Mouse (Mus musculus) thymus, adult 2 months (tissue): Measurements from ENCODE around the gene Nav3. TPM values are rescaled to one million over a fixed set of nuclear protein-coding genes. Genes with fewer than 3 reads are reported as not detected.
"Not testable (repeated sequence)": the region's sequence is repeated elsewhere in the genome, so short reads cannot be mapped to it uniquely, and the experiment has no call there.

Experiments used
- DNase-seq: peaks from one replicate; pipeline ENCODE4 v3.0.0; 2021
- H3K27ac ChIP-seq: fragments of 200-500 bp; 2 replicates; pipeline ENCODE4 v1.5.1; 2012; ENCODE audit warnings: low read length, control low read depth; ENCODE audit not compliant: control insufficient read depth, insufficient read depth
- H3K27me3 ChIP-seq: fragments of 200-500 bp; 2 replicates; pipeline ENCODE4 v1.6.1; 2012; ENCODE audit warnings: mild to moderate bottlenecking, low read length, moderate library complexity, mixed read lengths; ENCODE audit not compliant: control insufficient read depth, insufficient read depth
- H3K36me3 ChIP-seq: fragments of 200-500 bp; 2 replicates; pipeline ENCODE4 v1.6.1; 2012; ENCODE audit warnings: mild to moderate bottlenecking, low read length, moderate library complexity; ENCODE audit not compliant: control insufficient read depth, insufficient read depth
- H3K4me1 ChIP-seq: fragments of 200-500 bp; replicated peaks from 2 replicates; pipeline ENCODE4 v1.6.1; 2012; ENCODE audit warnings: low read length; ENCODE audit not compliant: control insufficient read depth, insufficient read depth
- H3K4me3 ChIP-seq: fragments of 200-500 bp; 2 replicates; pipeline ENCODE4 v1.5.1; 2012; ENCODE audit warnings: mild to moderate bottlenecking, low read length, control low read depth, moderate library complexity; ENCODE audit not compliant: control insufficient read depth, insufficient read depth
- CTCF ChIP-seq: fragments of 200-500 bp; IDR thresholded peaks from 2 replicates; pipeline ENCODE4 v1.5.1; 2012; ENCODE audit warnings: mild to moderate bottlenecking, control low read depth, low read length, moderate library complexity, borderline replicate concordance; ENCODE audit not compliant: control insufficient read depth, poor library complexity, insufficient read depth; ENCODE audit errors: extremely low read depth
- POLR2A ChIP-seq: fragments of 200-500 bp; IDR thresholded peaks from 2 replicates; pipeline ENCODE4 v1.6.1; 2012; ENCODE audit warnings: mild to moderate bottlenecking, low read length, control low read depth, moderate library complexity; ENCODE audit not compliant: control insufficient read depth, poor library complexity, insufficient read depth; ENCODE audit errors: extremely low read depth
- WGBS: fragments of 180-500 bp; shearing (Covaris S2); methylation state at CpG from one replicate; pipeline ENCODE4 v1.1.7; 2018; 5-methylcytosine and 5-hydroxymethylcytosine counted together
- polyA plus RNA-seq: library from polyadenylated mRNA; depleted of rRNA; stranded (reverse); fragments of >200 nt; gene quantifications from 2 replicates; pipeline ENCODE4 v1.2.3, GENCODE M21; 2012

The Nav3 gene
- polyA plus RNA-seq, 1 experiment: 0.46 TPM

GRCm38 (mm10) chr10:110386476-110387197, 69.4 kb downstream of the Nav3 start:
- no peaks in the 10 kb centered on the region for H3K36me3 ChIP-seq
- DNase-seq: no peak
- H3K4me3 ChIP-seq: no peak overlapping the region
- H3K27me3 ChIP-seq: no peaks in the 10 kb centered on the region
- H3K27ac ChIP-seq: no peak overlapping the region
- TF ChIP-seq CTCF (no peak), POLR2A (no peak)
- H3K4me1 ChIP-seq: no peaks in the 10 kb centered on the region
- WGBS: 95% methylated on average over 6 of the region's 6 CpGs

- not testable (repeated sequence) for H3K4me1 ChIP-seq, H3K4me3 ChIP-seq, H3K36me3 ChIP-seq, H3K27ac ChIP-seq, DNase-seq, H3K27me3 ChIP-seq
- WGBS: 97% methylated on average over 5 of the region's 5 CpGs
Measured at GRCm38 (mm10) chr10:110383506-110384229, 72.3 kb downstream of the Nav3 start.

GRCm38 (mm10) chr10:110380792-110381191, 75.2 kb downstream of the Nav3 start:
- WGBS: 95% methylated on average over 2 of the region's 2 CpGs

GRCm38 (mm10) chr10:110372724-110373455, 83.1 kb downstream of the Nav3 start:
- TF ChIP-seq POLR2A (no peak), CTCF (no peak)
- Histone ChIP-seq H3K36me3 (no peaks in the 10 kb centered on the region), H3K27ac (no peak overlapping the region), H3K27me3 (no peaks in the 10 kb centered on the region), H3K4me1 (no peaks in the 10 kb centered on the region), H3K4me3 (no peak overlapping the region)
- no peak for DNase-seq
- 76% methylated on average over 11 of the region's 11 CpGs for WGBS

More at GRCm38 (mm10) chr10:110380792-110381191, 75.2 kb downstream of the Nav3 start:
- no peak overlapping the region for H3K4me3 ChIP-seq
- TF ChIP-seq CTCF: no peak
- no peak for DNase-seq
- no peaks in the 10 kb centered on the region for H3K4me1 ChIP-seq
- no peak overlapping the region for H3K27ac ChIP-seq
- no peaks in the 10 kb centered on the region for H3K36me3 ChIP-seq
- no peaks in the 10 kb centered on the region for H3K27me3 ChIP-seq

- H3K27ac ChIP-seq: no peak overlapping the region
- H3K4me1 ChIP-seq: no peaks in the 10 kb centered on the region
- no peak for TF ChIP-seq CTCF
- no peak for TF ChIP-seq POLR2A
- H3K36me3 ChIP-seq: no peaks in the 10 kb centered on the region
- 89% methylated on average over 7 of the region's 7 CpGs for WGBS
- H3K27me3 ChIP-seq: no peaks in the 10 kb centered on the region
- DNase-seq: no peak
- no peak overlapping the region for H3K4me3 ChIP-seq
Measured at GRCm38 (mm10) chr10:110352148-110352547, 103.9 kb downstream of the Nav3 start.

GRCm38 (mm10) chr10:110330030-110330429, 126.0 kb downstream of the Nav3 start:
- H3K4me1 ChIP-seq: no peaks in the 10 kb centered on the region
- WGBS: 96% methylated on average over 5 of the region's 5 CpGs
- H3K27me3 ChIP-seq: no peaks in the 10 kb centered on the region
- H3K4me3 ChIP-seq: no peak overlapping the region
- no peak for TF ChIP-seq POLR2A
- no peak for TF ChIP-seq CTCF
- no peaks in the 10 kb centered on the region for H3K36me3 ChIP-seq
- no peak overlapping the region for H3K27ac ChIP-seq
- DNase-seq: no peak
